Mouse (Mus musculus) hindbrain, embryonic 10.5 days (tissue): ENCODE measurements around the gene Nrn1. TPM values are rescaled to one million over a fixed set of nuclear protein-coding genes. Genes with fewer than 3 reads are reported as not detected.

ENCODE experiments used
- DNase-seq: peaks from one replicate; pipeline ENCODE4 v3.0.0-alpha.2; 2017; ENCODE audit warnings: low spot score
- H3K27ac ChIP-seq: fragments of 300-500 bp; sonication (generic); 2 replicates; pipeline ENCODE4 v1.5.1; 2016; ENCODE audit warnings: mild to moderate bottlenecking, moderate library complexity
- H3K27me3 ChIP-seq: fragments of 300-500 bp; sonication (generic); 2 replicates; pipeline ENCODE4 v1.6.1; 2016; ENCODE audit warnings: mild to moderate bottlenecking; ENCODE audit not compliant: poor library complexity, insufficient read depth, severe bottlenecking
- H3K36me3 ChIP-seq: fragments of 300-500 bp; sonication (generic); 2 replicates; pipeline ENCODE4 v1.6.1; 2016; ENCODE audit warnings: mild to moderate bottlenecking, moderate library complexity
- H3K4me1 ChIP-seq: fragments of 300-500 bp; sonication (generic); replicated peaks from 2 replicates; pipeline ENCODE4 v1.6.1; 2016; ENCODE audit warnings: mild to moderate bottlenecking
- H3K4me3 ChIP-seq: fragments of 300-500 bp; sonication (generic); 2 replicates; pipeline ENCODE4 v1.5.1; 2016; ENCODE audit warnings: mild to moderate bottlenecking, moderate library complexity
- H3K9me3 ChIP-seq: fragments of 300-500 bp; sonication (generic); 2 replicates; pipeline ENCODE4 v1.6.1; 2016; ENCODE audit warnings: mild to moderate bottlenecking, moderate library complexity
- WGBS: fragments of 180-500 bp; shearing (Covaris S2); methylation state at CpG from one replicate; pipeline ENCODE4 v1.1.7; 2016; 5-methylcytosine and 5-hydroxymethylcytosine counted together
- polyA plus RNA-seq: library from polyadenylated mRNA; unstranded; fragments of >200 nt; fragmentation: Nextera tagmentation; extraction: Ambion mirVana; gene quantifications from 2 replicates; pipeline ENCODE4 v1.2.1, GENCODE M21; 2016

Gene Nrn1
- polyA plus RNA-seq, 1 experiment from 2014 or later = 21.6 TPM

DNA sequence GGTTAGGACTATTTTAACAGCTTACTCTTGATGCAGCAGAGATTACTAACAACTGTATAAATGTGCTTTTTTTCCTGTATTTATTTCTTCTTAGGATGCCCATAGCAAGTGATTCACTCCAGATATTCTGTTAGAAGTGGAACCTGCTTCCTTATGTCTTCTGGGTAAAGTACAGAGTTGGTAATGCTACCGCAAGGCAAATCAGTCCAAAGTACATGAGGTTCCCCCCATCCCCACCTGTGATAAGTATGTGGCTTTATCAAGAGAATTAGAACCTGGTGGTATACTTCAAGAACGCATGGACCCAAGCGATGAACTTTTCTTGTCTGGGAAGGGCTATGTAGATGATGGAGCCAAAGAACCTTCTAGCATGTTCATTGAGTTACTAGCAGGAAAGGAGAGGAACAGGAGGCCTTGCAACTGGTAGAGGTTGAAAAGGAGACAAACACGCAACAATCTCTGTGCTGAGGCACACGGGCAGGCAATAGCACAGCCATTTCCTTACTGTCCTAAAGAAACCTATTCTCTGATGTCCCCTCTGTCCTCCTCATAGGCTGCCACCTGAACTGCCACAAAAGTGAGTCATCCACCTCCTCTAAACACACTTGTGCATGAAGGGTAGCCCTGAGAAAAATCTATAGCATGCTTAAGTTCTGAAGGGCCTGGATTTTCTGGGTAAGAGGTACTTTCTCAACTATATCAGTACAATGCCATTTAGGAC is 14.5 kb downstream of the Nrn1 start:
- no peak for DNase-seq
- 91% methylated on average over 5 of the region's 5 CpGs for WGBS
- Histone ChIP-seq H3K4me3 (no peak overlapping the region), H3K27ac (no peak overlapping the region), H3K4me1 (peaks cover 25% of the 10 kb centered on the region), H3K36me3 (no peaks in the 10 kb centered on the region), H3K27me3 (peaks cover 57% of the 10 kb centered on the region), H3K9me3 (no peaks in the 10 kb centered on the region)

DNA sequence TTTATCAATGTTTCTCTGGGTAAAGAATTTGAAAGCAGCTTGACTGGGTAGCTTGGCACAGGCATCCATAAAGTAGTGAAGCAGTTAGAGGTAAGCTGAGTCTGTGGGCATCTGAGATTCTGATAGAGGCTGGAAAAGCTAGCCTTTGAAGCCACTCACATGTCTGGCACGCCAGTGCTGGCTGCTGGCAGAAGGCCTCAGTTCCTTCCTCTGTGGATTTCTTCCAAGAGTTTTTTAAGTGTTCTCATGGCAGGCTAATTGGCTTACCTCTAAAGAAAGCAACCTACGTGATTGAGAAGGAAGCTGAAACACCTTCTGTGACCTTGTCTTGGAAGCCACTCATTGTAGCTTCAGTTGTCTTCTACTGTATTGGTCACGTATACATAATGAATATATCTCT is 17.6 kb downstream of the Nrn1 start:
- Histone ChIP-seq H3K27me3 (peaks cover 26% of the 10 kb centered on the region), H3K27ac (no peak overlapping the region), H3K9me3 (no peaks in the 10 kb centered on the region), H3K4me3 (no peak overlapping the region), H3K4me1 (no peaks in the 10 kb centered on the region), H3K36me3 (no peaks in the 10 kb centered on the region)
- no peak for DNase-seq
- WGBS = 76% methylated on average over 3 of the region's 3 CpGs

DNA sequence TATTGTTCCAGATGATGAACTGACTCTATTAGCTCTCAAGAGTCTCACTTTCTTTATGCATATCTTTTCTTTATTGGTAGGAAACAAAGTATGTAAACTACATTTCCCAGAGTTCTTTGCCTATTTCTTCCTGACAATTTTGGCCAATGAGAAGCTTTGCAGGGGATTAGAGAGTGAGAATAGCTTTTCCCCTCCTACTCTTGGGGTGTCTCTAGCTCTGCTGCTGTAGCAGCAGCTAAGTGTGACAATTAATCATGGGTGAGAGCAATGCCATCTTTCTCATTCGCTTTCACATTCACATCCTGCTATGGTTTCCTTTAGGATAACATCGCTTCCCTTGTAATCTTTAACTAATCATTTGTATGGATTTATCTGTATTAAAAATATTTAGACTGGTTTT is 18.2 kb downstream of the Nrn1 start:
- DNase-seq = no peak
- Histone ChIP-seq H3K27me3 (peaks cover 20% of the 10 kb centered on the region), H3K4me3 (no peak overlapping the region), H3K36me3 (no peaks in the 10 kb centered on the region), H3K4me1 (no peaks in the 10 kb centered on the region), H3K9me3 (no peaks in the 10 kb centered on the region), H3K27ac (no peak overlapping the region)
- WGBS = 51% methylated on average over 2 of the region's 2 CpGs

DNA sequence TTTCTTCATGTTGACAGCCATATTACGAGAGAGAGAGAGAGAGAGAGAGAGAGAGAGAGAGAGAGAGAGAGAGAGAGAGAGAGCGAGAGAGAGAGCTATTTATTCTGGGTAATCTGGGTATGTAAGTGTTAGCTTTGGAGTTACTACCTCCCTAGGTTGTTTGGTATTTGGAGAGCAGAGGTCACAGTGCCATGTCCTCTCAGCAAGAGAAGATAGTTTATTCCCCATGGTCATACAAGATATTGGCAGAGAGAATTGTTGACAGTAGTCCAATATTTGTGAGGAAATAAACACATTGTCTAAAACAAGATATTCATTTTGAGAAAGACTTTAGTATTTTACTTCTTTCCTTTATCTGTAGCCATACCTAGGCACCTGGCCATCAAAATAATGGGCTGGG is 20.8 kb downstream of the Nrn1 start:
- Histone ChIP-seq H3K36me3 (no peaks in the 10 kb centered on the region), H3K27me3 (no peaks in the 10 kb centered on the region), H3K27ac (no peak overlapping the region), H3K4me3 (no peak overlapping the region), H3K4me1 (no peaks in the 10 kb centered on the region), H3K9me3 (no peaks in the 10 kb centered on the region)
- no peak for DNase-seq
- 73% methylated on average over 2 of the region's 2 CpGs for WGBS

DNA sequence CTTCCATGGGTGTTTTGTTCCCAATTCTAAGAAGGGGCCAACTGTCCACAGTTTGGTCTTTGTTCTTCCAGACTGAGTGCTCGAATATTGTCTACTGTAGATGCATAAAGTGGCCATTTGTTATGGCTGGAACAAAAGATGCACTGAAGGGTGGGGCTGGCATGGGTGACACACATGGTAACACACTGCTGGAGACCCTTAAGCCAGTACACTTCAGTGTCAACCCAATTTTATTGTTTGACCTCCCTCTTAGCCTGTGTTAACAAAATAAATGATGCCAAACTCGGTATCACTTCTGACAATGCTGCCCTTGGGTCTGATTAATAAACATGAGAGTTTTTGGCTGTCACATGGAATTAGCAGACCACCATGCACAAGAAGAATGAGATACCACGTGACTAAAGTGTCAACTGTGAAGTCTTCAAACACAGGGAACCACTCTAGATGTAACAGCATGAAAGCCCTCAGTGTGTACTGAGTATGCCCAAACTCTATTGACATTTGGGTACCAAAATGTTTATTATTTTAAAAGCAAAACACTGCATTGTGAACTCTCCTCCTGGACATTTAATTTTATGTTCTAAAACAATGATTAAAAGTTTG is 27.7 kb downstream of the Nrn1 start:
- no peak for DNase-seq
- Histone ChIP-seq H3K4me3 (no peak overlapping the region), H3K36me3 (no peaks in the 10 kb centered on the region), H3K27ac (no peak overlapping the region), H3K9me3 (no peaks in the 10 kb centered on the region), H3K4me1 (0 out of 2 replicates have a peak, but pooled peaks cover 3% of the 10 kb centered on the region), H3K27me3 (no peaks in the 10 kb centered on the region)
- 49% methylated on average over 3 of the region's 3 CpGs for WGBS

DNA sequence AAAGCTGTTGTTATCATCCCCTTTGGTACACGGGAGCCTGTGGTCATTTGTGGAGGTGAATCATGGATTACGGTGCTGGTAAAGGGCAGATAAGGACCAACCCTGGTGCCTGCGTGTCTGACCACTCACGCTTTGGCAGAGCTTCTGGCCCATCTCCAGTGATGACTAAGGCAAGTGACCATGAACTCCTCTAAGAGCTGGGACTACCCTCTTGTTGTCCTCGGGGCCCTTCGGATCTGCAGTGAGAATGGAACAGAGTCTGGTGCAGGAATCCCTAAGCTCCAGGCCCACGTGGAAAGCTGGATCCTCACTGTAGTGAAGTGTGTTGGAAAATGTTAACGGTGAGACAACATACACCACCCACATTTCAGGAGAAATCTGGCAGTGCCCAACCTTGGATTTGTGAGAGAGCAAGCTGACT is 38.6 kb downstream of the Nrn1 start:
- H3K4me3 ChIP-seq = no peak overlapping the region
- no peaks in the 10 kb centered on the region for H3K27me3 ChIP-seq
- 91% methylated on average over 8 of the region's 8 CpGs for WGBS
- DNase-seq = no peak
- no peaks in the 10 kb centered on the region for H3K9me3 ChIP-seq
- H3K36me3 ChIP-seq = no peaks in the 10 kb centered on the region
- no peaks in the 10 kb centered on the region for H3K4me1 ChIP-seq
- H3K27ac ChIP-seq = no peak overlapping the region

DNA sequence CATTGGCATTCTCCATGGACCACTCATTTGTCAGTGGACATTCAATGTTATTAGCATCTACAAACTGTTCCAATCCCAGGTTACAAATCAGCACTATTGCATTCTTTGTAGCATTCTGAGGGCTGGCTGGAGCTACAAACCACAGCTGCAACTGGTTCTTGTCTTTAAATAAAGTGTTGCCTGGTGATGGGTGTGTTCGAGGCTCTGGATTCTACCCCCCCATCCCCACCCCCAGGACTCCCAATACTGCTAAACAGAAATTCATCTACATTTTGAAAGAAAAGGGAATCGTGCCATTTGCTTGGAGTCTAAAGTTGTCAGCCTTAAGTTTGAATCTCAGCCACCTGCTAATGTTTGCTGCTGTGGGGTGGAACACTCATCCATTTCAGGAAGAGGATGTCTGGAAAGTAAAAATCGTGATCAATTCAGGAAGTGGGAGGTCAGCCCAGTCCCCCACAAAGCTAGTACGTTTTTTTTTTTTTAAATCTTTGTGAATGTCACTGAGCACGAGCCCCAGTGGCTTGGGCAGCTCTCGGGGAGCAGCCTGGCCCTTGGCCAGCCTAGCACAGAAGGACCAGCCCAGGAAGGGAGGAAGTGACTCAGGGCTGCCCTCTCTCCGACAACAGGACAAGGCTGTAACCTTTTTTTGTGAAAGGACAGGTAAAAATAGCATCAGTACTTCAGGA is 39.3 kb downstream of the Nrn1 start:
- DNase-seq = no peak
- 73% methylated on average over 7 of the region's 7 CpGs for WGBS
- Histone ChIP-seq H3K36me3 (no peaks in the 10 kb centered on the region), H3K9me3 (no peaks in the 10 kb centered on the region), H3K27me3 (no peaks in the 10 kb centered on the region), H3K4me1 (no peaks in the 10 kb centered on the region), H3K4me3 (no peak overlapping the region), H3K27ac (no peak overlapping the region)

DNA sequence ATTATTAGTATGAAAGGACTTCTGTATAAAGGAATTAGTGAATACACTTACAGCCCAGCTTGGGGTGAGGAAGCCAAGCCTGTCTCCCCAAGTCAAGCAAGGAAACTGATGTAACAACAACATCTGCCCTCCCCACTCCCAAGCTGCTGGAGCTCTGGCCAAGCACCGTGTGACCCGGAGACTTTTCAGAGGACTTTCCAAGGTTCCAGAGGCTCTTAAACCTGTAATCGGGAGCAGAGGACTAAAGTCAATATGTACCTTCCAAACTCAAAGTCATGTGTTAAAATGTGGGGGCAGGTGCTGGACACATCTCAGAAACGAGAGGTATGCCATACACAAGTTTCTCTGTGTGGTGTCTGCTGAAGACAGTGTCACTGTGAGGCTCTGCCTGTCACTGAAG is 51.4 kb downstream of the Nrn1 start:
- Histone ChIP-seq H3K36me3 (no peaks in the 10 kb centered on the region), H3K4me3 (no peak overlapping the region), H3K9me3 (no peaks in the 10 kb centered on the region), H3K4me1 (no peaks in the 10 kb centered on the region), H3K27ac (no peak overlapping the region), H3K27me3 (no peaks in the 10 kb centered on the region)
- 85% methylated on average over 4 of the region's 4 CpGs for WGBS
- DNase-seq = no peak

DNA sequence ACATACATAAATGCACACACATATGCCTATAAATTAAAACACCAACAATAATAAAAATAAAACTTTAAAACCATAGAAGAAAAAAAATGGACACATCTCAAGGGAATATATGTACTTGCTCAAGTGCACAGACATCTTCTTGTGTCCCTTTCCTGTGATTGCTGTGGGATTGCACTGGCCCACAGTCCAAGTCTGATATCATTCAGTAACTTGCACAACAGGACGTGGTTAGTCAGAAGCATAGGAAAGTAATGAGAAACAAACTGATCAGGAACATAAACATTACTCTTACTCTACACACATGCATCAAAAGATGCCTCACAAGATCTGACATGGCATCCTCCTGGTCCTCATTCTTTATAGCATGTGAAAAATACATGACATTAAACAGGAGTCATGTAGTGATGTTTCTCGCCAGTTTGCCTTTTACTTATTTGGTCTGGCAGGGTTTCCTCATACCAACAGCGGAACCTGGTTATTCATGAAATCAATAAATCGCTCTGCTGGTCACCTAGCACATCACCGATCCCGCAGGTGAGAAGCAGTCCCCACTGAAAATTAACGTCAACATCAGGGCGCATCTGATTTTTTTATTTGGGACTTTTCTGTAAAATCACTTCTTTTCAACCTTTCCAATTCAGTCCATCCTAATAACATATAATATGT is 54.1 kb downstream of the Nrn1 start:
- no peak overlapping the region for H3K27ac ChIP-seq
- H3K27me3 ChIP-seq = no peaks in the 10 kb centered on the region
- DNase-seq = no peak
- no peaks in the 10 kb centered on the region for H3K36me3 ChIP-seq
- 93% methylated on average over 8 of the region's 8 CpGs for WGBS
- no peaks in the 10 kb centered on the region for H3K9me3 ChIP-seq
- no peaks in the 10 kb centered on the region for H3K4me1 ChIP-seq
- H3K4me3 ChIP-seq = no peak overlapping the region

DNA sequence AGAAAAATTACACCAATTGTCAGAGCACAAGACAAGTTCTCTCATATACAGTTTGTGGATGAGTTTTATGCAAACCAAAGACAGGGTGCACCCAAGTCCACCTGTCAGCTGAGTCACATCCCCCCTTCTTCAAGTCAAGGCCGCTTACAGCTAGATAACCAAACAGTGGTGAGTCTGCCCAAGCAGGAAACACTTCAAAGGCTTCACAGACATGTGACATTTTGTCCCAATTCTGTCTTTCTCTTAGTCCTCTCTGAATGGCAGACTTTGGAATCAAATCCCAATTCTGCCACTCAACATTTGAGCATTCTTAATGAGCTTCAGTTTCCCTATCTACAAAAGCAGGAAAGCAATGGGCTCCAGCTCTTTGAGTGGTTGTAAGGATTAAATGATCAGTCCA is 55.6 kb downstream of the Nrn1 start:
- Histone ChIP-seq H3K27me3 (no peaks in the 10 kb centered on the region), H3K4me3 (no peak overlapping the region), H3K27ac (no peak overlapping the region), H3K9me3 (no peaks in the 10 kb centered on the region), H3K36me3 (no peaks in the 10 kb centered on the region), H3K4me1 (no peaks in the 10 kb centered on the region)
- 80% methylated on average over 1 of the region's 1 CpGs for WGBS
- DNase-seq = no peak
